Mouse (Mus musculus): Measurements from ENCODE around the gene Fig4. TPM values are rescaled to one million over a fixed set of nuclear protein-coding genes. Genes with fewer than 3 reads are reported as not detected.
A peak's percentile ranks its signal among the peaks of the same experiment; 100 is the strongest.

Gene Fig4
- 1 to 10 TPM; 7.3 to 7.6 TPM for total RNA-seq (2021)
- long read RNA-seq, experiment 1, transcript Fig4-201 (23 exons, 3,282 nt), result major isoform, 23 of 26 reads
- long read RNA-seq, experiment 1, partial matches to known transcripts, result 2 of 26 reads
- long read RNA-seq, experiment 1, other reads (novel, unspliced or antisense), result 1 of 26 reads
- long read RNA-seq, experiment 2, transcript Fig4-201 (23 exons, 3,282 nt), result major isoform, 15 of 17 reads
- long read RNA-seq, experiment 2, partial matches to known transcripts, result 1 of 17 reads
- long read RNA-seq, experiment 2, other reads (novel, unspliced or antisense), result 1 of 17 reads

GRCm38 (mm10) chr10:41302689-41303431 is at the start of gene Fig4:
Gene Fig4, minus strand, starts transcription at chr10:41303260.
- peak; percentile 87 for DNase-seq (ENCODE audit: low spot score)

GRCm38 (mm10) chr10:41341346-41341745 is 38.3 kb upstream of the Fig4 start:
- no peak for DNase-seq (ENCODE audit: low spot score)

- no peak for DNase-seq (ENCODE audit: low spot score)
Measured at GRCm38 (mm10) chr10:41332533-41333043, 29.5 kb upstream of the Fig4 start.

GRCm38 (mm10) chr10:41315866-41316265 is 12.8 kb upstream of the Fig4 start:
- no peak for DNase-seq (ENCODE audit: low spot score)

- no peak for DNase-seq (ENCODE audit: low spot score)
Measured at GRCm38 (mm10) chr10:41308205-41308604, 5.1 kb upstream of the Fig4 start.

GRCm38 (mm10) chr10:41304961-41305455 is 1.9 kb upstream of the Fig4 start:
- DNase-seq (ENCODE audit: low spot score), result peak; percentile 31

- peak; percentile 88 for DNase-seq (ENCODE audit: low spot score)
Measured at GRCm38 (mm10) chr10:41303639-41304444, 782 bp upstream of the Fig4 start, which contains the start of gene Ak9. Gene Ak9, plus strand, starts transcription at chr10:41303980.

GRCm38 (mm10) chr10:41300161-41300560 is 2.9 kb downstream of the Fig4 start:
- DNase-seq (ENCODE audit: low spot score), result no peak

- no peak for DNase-seq (ENCODE audit: low spot score)
Measured at GRCm38 (mm10) chr10:41295145-41295544, 7.9 kb downstream of the Fig4 start.

GRCm38 (mm10) chr10:41294734-41295133 is 8.3 kb downstream of the Fig4 start:
- DNase-seq (ENCODE audit: low spot score), result no peak

GRCm38 (mm10) chr10:41293019-41293418 is 10.0 kb downstream of the Fig4 start:
- peak; percentile 12 for DNase-seq (ENCODE audit: low spot score)

GRCm38 (mm10) chr10:41291021-41291420 is 12.0 kb downstream of the Fig4 start:
- no peak for DNase-seq (ENCODE audit: low spot score)

- DNase-seq (ENCODE audit: low spot score), result peak; percentile 79
Measured at GRCm38 (mm10) chr10:41288771-41289415, 14.2 kb downstream of the Fig4 start.

GRCm38 (mm10) chr10:41288074-41288473 is 15.0 kb downstream of the Fig4 start:
- no peak for DNase-seq (ENCODE audit: low spot score)

GRCm38 (mm10) chr10:41287618-41288017 is 15.4 kb downstream of the Fig4 start:
- no peak for DNase-seq (ENCODE audit: low spot score)

GRCm38 (mm10) chr10:41282086-41282485 is 21.0 kb downstream of the Fig4 start:
- no peak for DNase-seq (ENCODE audit: low spot score)

- no peak for DNase-seq (ENCODE audit: low spot score)
Measured at GRCm38 (mm10) chr10:41280796-41281195, 22.3 kb downstream of the Fig4 start.

- DNase-seq (ENCODE audit: low spot score), result no peak
Measured at GRCm38 (mm10) chr10:41280177-41280576, 22.9 kb downstream of the Fig4 start.

GRCm38 (mm10) chr10:41278808-41279207 is 24.3 kb downstream of the Fig4 start:
- DNase-seq (ENCODE audit: low spot score), result no peak

- DNase-seq (ENCODE audit: low spot score), result no peak
Measured at GRCm38 (mm10) chr10:41274871-41275270, 28.2 kb downstream of the Fig4 start.

- peak; percentile 5 for DNase-seq (ENCODE audit: low spot score)
Measured at GRCm38 (mm10) chr10:41271860-41272259, 31.2 kb downstream of the Fig4 start.
